Mouse (Mus musculus) lung, embryonic 16.5 days (tissue): ENCODE measurements around the gene 4931406C07Rik. TPM values are rescaled to one million over a fixed set of nuclear protein-coding genes. Genes with fewer than 3 reads are reported as not detected.
"Not testable (repeated sequence)": the region's sequence is repeated elsewhere in the genome, so short reads cannot be mapped to it uniquely, and the experiment has no call there.

Source experiments
- ATAC-seq: fragments of 200-750 bp; cut with Nextera tagmentation; 2 replicates; pipeline ENCODE4 v1.8.0; 2017; ENCODE audit warnings: low read depth, mild to moderate bottlenecking, moderate library complexity
- H3K27ac ChIP-seq: fragments of 300-500 bp; sonication (generic); 2 replicates; pipeline ENCODE4 v1.5.1; 2014; ENCODE audit warnings: mild to moderate bottlenecking, control low read depth, low read length
- H3K27me3 ChIP-seq: fragments of 300-500 bp; sonication (generic); 2 replicates; pipeline ENCODE4 v1.6.1; 2014; ENCODE audit warnings: low read depth, low read length, mixed read lengths; ENCODE audit not compliant: control insufficient read depth, insufficient read depth
- H3K36me3 ChIP-seq: fragments of 300-500 bp; sonication (generic); 2 replicates; pipeline ENCODE4 v1.6.1; 2014; ENCODE audit warnings: low read length; ENCODE audit not compliant: control insufficient read depth, insufficient read depth
- H3K4me1 ChIP-seq: fragments of 300-500 bp; sonication (generic); replicated peaks from 2 replicates; pipeline ENCODE4 v1.6.1; 2014; ENCODE audit warnings: low read length, mixed read lengths; ENCODE audit not compliant: control insufficient read depth, insufficient read depth
- H3K4me2 ChIP-seq: fragments of 300-500 bp; sonication (generic); 2 replicates; pipeline ENCODE4 v1.6.1; 2014; ENCODE audit warnings: low read depth, low read length, control low read depth
- H3K4me3 ChIP-seq: fragments of 300-500 bp; sonication (generic); 2 replicates; pipeline ENCODE4 v1.5.1; 2014; ENCODE audit warnings: mild to moderate bottlenecking, low read length, control low read depth
- H3K9ac ChIP-seq: fragments of 300-500 bp; sonication (generic); 2 replicates; pipeline ENCODE4 v1.6.1; 2014; ENCODE audit warnings: low read length, control low read depth
- H3K9me3 ChIP-seq: fragments of 300-500 bp; sonication (generic); 2 replicates; pipeline ENCODE4 v1.6.1; 2016; ENCODE audit warnings: low read length; ENCODE audit not compliant: control insufficient read depth
- WGBS: fragments of 180-500 bp; shearing (Covaris S2); extraction: QIAGEN DNeasy Blood & Tissue Kit; methylation state at CpG from one replicate; pipeline ENCODE4 v1.1.7; 2014; 5-methylcytosine and 5-hydroxymethylcytosine counted together
- polyA plus RNA-seq: library from polyadenylated mRNA; unstranded; fragments of >200 nt; fragmentation: Nextera tagmentation; extraction: Ambion mirVana; gene quantifications from 2 replicates; pipeline ENCODE4 v1.2.1, GENCODE M21; 2015

The 4931406C07Rik gene
- polyA plus RNA-seq, result 8.5 and 10.5 TPM in 2 replicates

GRCm38 (mm10) chr9:15306398-15307119, at the start of gene 4931406C07Rik:
Gene 4931406C07Rik, minus strand, starts transcription at chr9:15306448.
- H3K9me3 ChIP-seq, result no peaks in the 10 kb centered on the region
- H3K36me3 ChIP-seq, result peaks cover 18% of the 10 kb centered on the region
- ATAC-seq, result peak; percentile 67
- H3K9ac ChIP-seq, result peak within 1 kb of the TSS; percentile 88
- H3K4me3 ChIP-seq, result peak within 1 kb of the TSS; percentile 65
- H3K4me2 ChIP-seq, result peak within 1 kb of the TSS; percentile 82
- peak within 1 kb of the TSS; percentile 88 for H3K27ac ChIP-seq
- H3K27me3 ChIP-seq, result no peaks in the 10 kb centered on the region
- under 1% methylated on average over 35 of the region's 35 CpGs for WGBS
- peaks cover 23% of the 10 kb centered on the region for H3K4me1 ChIP-seq

GRCm38 (mm10) chr9:15349925-15350324, 43.7 kb upstream of the 4931406C07Rik start:
- H3K4me3 ChIP-seq, result no peak overlapping the region
- H3K4me1 ChIP-seq, result no peaks in the 10 kb centered on the region
- H3K27me3 ChIP-seq, result no peaks in the 10 kb centered on the region
- no peaks in the 10 kb centered on the region for H3K9me3 ChIP-seq
- no peak overlapping the region for H3K9ac ChIP-seq
- no peak overlapping the region for H3K4me2 ChIP-seq
- WGBS, result 54% methylated on average over 2 of the region's 2 CpGs
- H3K27ac ChIP-seq, result no peak overlapping the region
- peaks cover 24% of the 10 kb centered on the region for H3K36me3 ChIP-seq
- ATAC-seq, result no peak

- Histone ChIP-seq H3K27ac (no peak overlapping the region), H3K27me3 (no peaks in the 10 kb centered on the region), H3K9ac (no peak overlapping the region), H3K9me3 (no peaks in the 10 kb centered on the region), H3K4me3 (no peak overlapping the region), H3K4me1 (no peaks in the 10 kb centered on the region), H3K36me3 (peaks cover 51% of the 10 kb centered on the region), H3K4me2 (no peak overlapping the region)
- ATAC-seq, result no peak
- 91% methylated on average over 4 of the region's 4 CpGs for WGBS
Observed at GRCm38 (mm10) chr9:15337776-15338175, 31.5 kb upstream of the 4931406C07Rik start.

GRCm38 (mm10) chr9:15318170-15318742, 12.0 kb upstream of the 4931406C07Rik start:
- no peak overlapping the region for H3K4me3 ChIP-seq
- no peaks in the 10 kb centered on the region for H3K27me3 ChIP-seq
- WGBS, result 72% methylated on average over 2 of the region's 2 CpGs
- no peak overlapping the region for H3K4me2 ChIP-seq
- no peak overlapping the region for H3K27ac ChIP-seq
- 0 out of 2 replicates have a peak, but pooled peaks have one; percentile 15 for ATAC-seq
- no peaks in the 10 kb centered on the region for H3K4me1 ChIP-seq
- no peaks in the 10 kb centered on the region for H3K9me3 ChIP-seq
- H3K9ac ChIP-seq, result no peak overlapping the region
- H3K36me3 ChIP-seq, result peaks cover 43% of the 10 kb centered on the region

- no peak overlapping the region for H3K4me3 ChIP-seq
- H3K36me3 ChIP-seq, result peaks cover 42% of the 10 kb centered on the region
- WGBS, result 51% methylated on average over 5 of the region's 5 CpGs
- no peak overlapping the region for H3K9ac ChIP-seq
- H3K4me2 ChIP-seq, result no peak overlapping the region
- ATAC-seq, result no peak
- H3K27ac ChIP-seq, result no peak overlapping the region
- no peaks in the 10 kb centered on the region for H3K9me3 ChIP-seq
- H3K27me3 ChIP-seq, result no peaks in the 10 kb centered on the region
- H3K4me1 ChIP-seq, result no peaks in the 10 kb centered on the region
Observed at GRCm38 (mm10) chr9:15317223-15318169, 11.2 kb upstream of the 4931406C07Rik start.

GRCm38 (mm10) chr9:15316296-15316695, 10.0 kb upstream of the 4931406C07Rik start:
- not testable (repeated sequence) for H3K4me3 ChIP-seq, H3K4me2 ChIP-seq, H3K27ac ChIP-seq, H3K27me3 ChIP-seq, ATAC-seq, H3K9me3 ChIP-seq, H3K4me1 ChIP-seq, H3K9ac ChIP-seq
- peaks cover 46% of the 10 kb centered on the region for H3K36me3 ChIP-seq
- no CpG with 5 or more reads among the region's 2 CpGs for WGBS

DNA sequence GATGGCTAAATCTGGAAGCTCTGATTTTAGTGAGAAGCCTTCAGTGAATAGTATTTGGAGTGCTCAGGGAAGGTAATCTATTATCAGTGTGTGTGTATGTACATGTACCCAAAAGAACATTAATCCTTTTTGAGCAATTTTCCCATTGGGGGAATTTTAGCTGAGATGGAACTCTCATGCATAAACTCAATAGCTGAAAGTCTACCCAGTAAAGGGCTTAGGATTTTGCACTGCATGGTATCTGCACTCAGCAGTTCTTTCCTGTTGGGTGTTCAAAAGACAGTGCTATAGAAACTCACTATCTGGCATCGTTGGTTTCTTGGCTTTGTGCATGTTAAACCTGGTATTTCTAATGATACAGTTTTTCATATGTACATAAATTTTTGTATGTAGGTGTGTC, 8.4 kb upstream of the 4931406C07Rik start:
- Histone ChIP-seq H3K9me3 (no peaks in the 10 kb centered on the region), H3K4me3 (no peak overlapping the region), H3K36me3 (peaks cover 54% of the 10 kb centered on the region), H3K27ac (no peak overlapping the region), H3K4me2 (no peak overlapping the region), H3K9ac (no peak overlapping the region), H3K27me3 (no peaks in the 10 kb centered on the region), H3K4me1 (0 out of 2 replicates have a peak, but pooled peaks cover 1% of the 10 kb centered on the region)
- 87% methylated on average over 1 of the region's 1 CpGs for WGBS
- ATAC-seq, result no peak

- peaks cover 9% of the 10 kb centered on the region for H3K4me1 ChIP-seq
- no peak overlapping the region for H3K4me2 ChIP-seq
- no peak overlapping the region for H3K9ac ChIP-seq
- H3K4me3 ChIP-seq, result no peak overlapping the region
- WGBS, result 88% methylated on average over 5 of the region's 5 CpGs
- H3K9me3 ChIP-seq, result no peaks in the 10 kb centered on the region
- peaks cover 61% of the 10 kb centered on the region for H3K36me3 ChIP-seq
- no peak for ATAC-seq
- H3K27me3 ChIP-seq, result no peaks in the 10 kb centered on the region
- no peak overlapping the region for H3K27ac ChIP-seq
Observed at GRCm38 (mm10) chr9:15313633-15314032, 7.4 kb upstream of the 4931406C07Rik start.
